Mouse (Mus musculus): Measurements from ENCODE around the gene Trim25. TPM values are rescaled to one million over a fixed set of nuclear protein-coding genes. Genes with fewer than 3 reads are reported as not detected.
"Not testable (repeated sequence)": the region's sequence is repeated elsewhere in the genome, so short reads cannot be mapped to it uniquely, and the experiment has no call there.

Trim25 gene
- polyA plus RNA-seq, 1 experiment from 2014 or later = 15.9 TPM

DNA sequence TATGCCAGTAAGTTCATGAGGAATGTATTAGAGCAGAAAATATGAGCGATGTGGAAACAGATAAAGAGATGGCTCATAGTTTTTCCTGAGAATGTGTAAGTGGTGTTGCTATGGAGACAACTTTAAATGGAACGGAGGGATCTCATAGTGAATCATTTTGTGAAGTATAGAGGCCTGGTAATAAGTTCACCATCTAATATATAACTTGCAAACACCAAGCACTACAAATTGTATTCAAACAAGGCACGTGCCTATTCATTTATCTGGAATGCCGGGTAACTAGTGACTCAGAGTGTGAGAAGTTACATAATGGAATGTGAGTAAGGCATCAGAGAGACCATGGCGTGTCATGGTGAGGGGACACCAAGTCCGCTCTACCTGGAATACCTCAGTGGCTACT, 39.3 kb downstream of the Trim25 start:
- no peak overlapping the region for H3K4me2 ChIP-seq (ENCODE audit: low read length)
- H3K4me1 ChIP-seq (ENCODE audit: control insufficient read depth in 2 of 2, insufficient read depth in 2 of 2, low read length in 2 of 2) = no peaks in the 10 kb centered on the region
- H3K27me3 ChIP-seq (ENCODE audit: control insufficient read depth, insufficient read depth, low read length) = no peaks in the 10 kb centered on the region
- no peaks in the 10 kb centered on the region for H3K9me3 ChIP-seq (ENCODE audit: control insufficient read depth, low read length)
- no peak overlapping the region for H3K4me3 ChIP-seq (ENCODE audit: control insufficient read depth in 1 of 2, insufficient read depth in 1 of 2, low read depth in 1 of 2, low read length in 2 of 2)
- ATAC-seq (ENCODE audit: insufficient number of reproducible peaks, insufficient read depth, low FRiP score, low read depth) = no peak
- WGBS = 84% methylated on average over 6 of the region's 6 CpGs
- H3K27ac ChIP-seq (replicated peaks in 1 of 2; ENCODE audit: control insufficient read depth in 1 of 2, insufficient read depth in 1 of 2, low read depth in 2 of 2, low read length in 2 of 2) = no peak overlapping the region
- peaks cover 66% of the 10 kb centered on the region for H3K36me3 ChIP-seq (ENCODE audit: control insufficient read depth, insufficient read depth, low read length)
- no peak overlapping the region for H3K9ac ChIP-seq (ENCODE audit: low read length)

DNA sequence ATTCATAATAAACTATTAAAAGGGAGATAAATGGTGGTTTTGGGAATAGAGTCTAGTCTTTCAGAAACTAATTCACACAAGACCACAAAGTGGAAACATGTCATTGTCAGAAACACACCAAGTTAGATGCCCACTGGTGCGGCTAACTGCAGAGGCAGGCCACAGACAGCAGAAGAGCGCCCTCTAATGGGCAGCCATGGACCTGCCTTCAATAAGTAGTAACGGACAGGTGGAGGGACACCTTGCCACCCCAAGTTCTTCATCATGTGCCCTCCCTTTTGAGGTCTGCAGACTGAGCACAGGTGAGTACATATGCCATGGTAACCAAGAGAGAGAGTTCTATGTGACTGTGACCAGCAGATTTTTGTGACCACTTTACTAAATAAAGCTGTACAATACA, 40.1 kb downstream of the Trim25 start:
- no peak for ATAC-seq (ENCODE audit: insufficient number of reproducible peaks, insufficient read depth, low FRiP score, low read depth)
- no peak overlapping the region for H3K27ac ChIP-seq (replicated peaks in 1 of 2; ENCODE audit: control insufficient read depth in 1 of 2, insufficient read depth in 1 of 2, low read depth in 2 of 2, low read length in 2 of 2)
- H3K9ac ChIP-seq (ENCODE audit: low read length) = no peak overlapping the region
- H3K36me3 ChIP-seq (ENCODE audit: control insufficient read depth, insufficient read depth, low read length) = peaks cover 73% of the 10 kb centered on the region
- H3K4me2 ChIP-seq (ENCODE audit: low read length) = no peak overlapping the region
- H3K27me3 ChIP-seq (ENCODE audit: control insufficient read depth, insufficient read depth, low read length) = no peaks in the 10 kb centered on the region
- no peak overlapping the region for H3K4me3 ChIP-seq (ENCODE audit: control insufficient read depth in 1 of 2, insufficient read depth in 1 of 2, low read depth in 1 of 2, low read length in 2 of 2)
- no peaks in the 10 kb centered on the region for H3K4me1 ChIP-seq (ENCODE audit: control insufficient read depth in 2 of 2, insufficient read depth in 2 of 2, low read length in 2 of 2)
- H3K9me3 ChIP-seq (ENCODE audit: control insufficient read depth, low read length) = no peaks in the 10 kb centered on the region
- WGBS = 31% methylated on average over 3 of the region's 3 CpGs

DNA sequence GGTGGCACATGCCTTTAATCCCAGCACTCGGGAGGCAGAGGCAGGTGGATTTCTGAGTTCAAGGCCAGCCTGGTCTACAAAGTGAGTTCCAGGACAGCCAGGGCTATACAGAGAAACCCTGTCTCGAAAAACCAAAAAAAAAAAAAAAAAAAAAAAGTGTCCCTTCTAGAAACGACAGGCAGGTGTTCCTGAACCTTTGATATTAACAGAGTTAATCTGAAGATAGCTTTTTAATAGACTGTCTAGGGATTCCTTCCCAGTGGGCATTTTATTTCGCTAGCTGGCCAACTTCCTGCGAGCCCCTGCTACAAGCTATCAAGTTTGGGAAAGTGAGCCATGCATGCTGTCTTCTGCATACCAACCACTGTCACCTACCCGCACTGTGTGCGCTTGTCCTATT, 41.9 kb downstream of the Trim25 start:
- not testable (repeated sequence) for H3K4me3 ChIP-seq (ENCODE audit: control insufficient read depth in 1 of 2, insufficient read depth in 1 of 2, low read depth in 1 of 2, low read length in 2 of 2); H3K27me3 ChIP-seq (ENCODE audit: control insufficient read depth, insufficient read depth, low read length); H3K9me3 ChIP-seq (ENCODE audit: control insufficient read depth, low read length); H3K4me1 ChIP-seq (ENCODE audit: control insufficient read depth in 2 of 2, insufficient read depth in 2 of 2, low read length in 2 of 2); ATAC-seq (ENCODE audit: insufficient number of reproducible peaks, insufficient read depth, low FRiP score, low read depth); H3K4me2 ChIP-seq (ENCODE audit: low read length); H3K27ac ChIP-seq (replicated peaks in 1 of 2; ENCODE audit: control insufficient read depth in 1 of 2, insufficient read depth in 1 of 2, low read depth in 2 of 2, low read length in 2 of 2); H3K9ac ChIP-seq (ENCODE audit: low read length)
- 94% methylated on average over 6 of the region's 7 CpGs for WGBS
- H3K36me3 ChIP-seq (ENCODE audit: control insufficient read depth, insufficient read depth, low read length) = peaks cover 91% of the 10 kb centered on the region

DNA sequence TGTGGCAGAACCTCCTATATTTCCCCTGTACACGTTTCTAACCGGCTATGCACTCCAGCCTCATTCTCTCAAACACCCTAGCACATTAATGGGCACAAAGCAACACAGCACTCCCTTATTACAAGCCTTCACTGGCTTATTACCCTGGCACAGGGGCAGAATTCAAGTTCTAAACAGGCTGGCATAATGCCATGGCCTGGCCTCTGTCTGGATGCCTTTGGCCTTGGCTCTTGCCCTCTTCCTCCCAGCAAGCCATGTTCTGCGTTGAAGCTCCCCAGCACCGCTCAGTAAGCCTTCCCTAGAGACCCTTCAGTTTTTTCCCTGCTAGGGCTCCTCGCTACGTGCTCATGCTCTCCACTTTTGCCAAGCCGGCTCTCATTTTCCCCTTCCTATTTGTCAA, 43.9 kb downstream of the Trim25 start:
- Histone ChIP-seq H3K9ac (ENCODE audit: low read length) (no peak overlapping the region), H3K27ac (replicated peaks in 1 of 2; ENCODE audit: control insufficient read depth in 1 of 2, insufficient read depth in 1 of 2, low read depth in 2 of 2, low read length in 2 of 2) (no peak overlapping the region), H3K4me1 (ENCODE audit: control insufficient read depth in 2 of 2, insufficient read depth in 2 of 2, low read length in 2 of 2) (no peaks in the 10 kb centered on the region), H3K4me3 (ENCODE audit: control insufficient read depth in 1 of 2, insufficient read depth in 1 of 2, low read depth in 1 of 2, low read length in 2 of 2) (no peak overlapping the region), H3K27me3 (ENCODE audit: control insufficient read depth, insufficient read depth, low read length) (no peaks in the 10 kb centered on the region), H3K36me3 (ENCODE audit: control insufficient read depth, insufficient read depth, low read length) (peaks cover 98% of the 10 kb centered on the region), H3K9me3 (ENCODE audit: control insufficient read depth, low read length) (no peaks in the 10 kb centered on the region; the same call in 1 of the 2 replicates), H3K4me2 (ENCODE audit: low read length) (no peak overlapping the region)
- ATAC-seq (ENCODE audit: insufficient number of reproducible peaks, insufficient read depth, low FRiP score, low read depth) = no peak
- WGBS = 88% methylated on average over 7 of the region's 7 CpGs

DNA sequence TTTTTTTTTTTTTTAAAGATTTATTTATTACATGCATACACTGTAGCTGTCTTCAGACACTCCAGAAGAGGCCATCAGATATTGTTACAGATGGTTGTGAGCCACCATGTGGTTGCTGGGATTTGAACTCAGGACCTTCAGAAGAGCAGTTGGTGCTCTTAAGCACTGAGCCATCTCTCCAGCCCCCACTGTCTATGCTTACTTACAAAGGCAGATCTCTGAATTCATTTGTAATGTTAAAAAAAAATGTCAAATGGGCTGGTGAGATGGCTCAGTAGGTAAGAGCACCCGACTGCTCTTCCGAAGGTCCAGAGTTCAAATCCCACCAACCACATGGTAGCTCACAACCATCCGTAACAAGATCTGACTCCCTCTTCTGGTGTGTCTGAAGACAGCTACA, 46.3 kb downstream of the Trim25 start:
- 92% methylated on average over 3 of the region's 3 CpGs for WGBS
- not testable (repeated sequence) for H3K4me2 ChIP-seq (ENCODE audit: low read length); H3K27ac ChIP-seq (replicated peaks in 1 of 2; ENCODE audit: control insufficient read depth in 1 of 2, insufficient read depth in 1 of 2, low read depth in 2 of 2, low read length in 2 of 2); H3K9ac ChIP-seq (ENCODE audit: low read length); H3K4me3 ChIP-seq (ENCODE audit: control insufficient read depth in 1 of 2, insufficient read depth in 1 of 2, low read depth in 1 of 2, low read length in 2 of 2); H3K9me3 ChIP-seq (ENCODE audit: control insufficient read depth, low read length); ATAC-seq (ENCODE audit: insufficient number of reproducible peaks, insufficient read depth, low FRiP score, low read depth); H3K27me3 ChIP-seq (ENCODE audit: control insufficient read depth, insufficient read depth, low read length); H3K4me1 ChIP-seq (ENCODE audit: control insufficient read depth in 2 of 2, insufficient read depth in 2 of 2, low read length in 2 of 2)
- H3K36me3 ChIP-seq (ENCODE audit: control insufficient read depth, insufficient read depth, low read length) = peaks cover 95% of the 10 kb centered on the region

DNA sequence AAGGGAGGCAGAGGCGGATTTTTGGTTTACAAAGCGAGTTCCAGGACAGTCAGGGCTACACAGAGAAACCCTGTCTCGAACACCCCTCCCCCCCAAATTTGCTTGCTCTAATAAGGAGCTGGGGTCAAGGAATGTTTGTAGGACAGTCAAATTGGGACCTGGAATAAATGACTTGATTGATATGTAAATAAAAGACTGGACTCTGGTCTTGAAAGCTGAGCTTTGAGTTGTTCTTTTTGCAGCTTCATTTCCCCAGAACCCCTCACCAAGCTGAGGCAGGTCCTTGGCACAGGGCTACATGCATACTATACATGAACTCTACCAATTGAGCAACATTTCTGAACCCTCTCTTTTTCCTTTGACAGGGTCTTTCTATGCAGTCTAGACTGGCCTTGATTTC, 46.8 kb downstream of the Trim25 start:
- Histone ChIP-seq H3K4me1 (ENCODE audit: control insufficient read depth in 2 of 2, insufficient read depth in 2 of 2, low read length in 2 of 2) (no peaks in the 10 kb centered on the region), H3K27ac (replicated peaks in 1 of 2; ENCODE audit: control insufficient read depth in 1 of 2, insufficient read depth in 1 of 2, low read depth in 2 of 2, low read length in 2 of 2) (no peak overlapping the region), H3K9me3 (ENCODE audit: control insufficient read depth, low read length) (no peaks in the 10 kb centered on the region; the same call in 1 of the 2 replicates), H3K4me3 (ENCODE audit: control insufficient read depth in 1 of 2, insufficient read depth in 1 of 2, low read depth in 1 of 2, low read length in 2 of 2) (no peak overlapping the region), H3K36me3 (ENCODE audit: control insufficient read depth, insufficient read depth, low read length) (peaks cover 95% of the 10 kb centered on the region), H3K27me3 (ENCODE audit: control insufficient read depth, insufficient read depth, low read length) (no peaks in the 10 kb centered on the region), H3K9ac (ENCODE audit: low read length) (no peak overlapping the region), H3K4me2 (ENCODE audit: low read length) (no peak overlapping the region)
- no peak for ATAC-seq (ENCODE audit: insufficient number of reproducible peaks, insufficient read depth, low FRiP score, low read depth)
- WGBS = 89% methylated on average over 3 of the region's 3 CpGs

DNA sequence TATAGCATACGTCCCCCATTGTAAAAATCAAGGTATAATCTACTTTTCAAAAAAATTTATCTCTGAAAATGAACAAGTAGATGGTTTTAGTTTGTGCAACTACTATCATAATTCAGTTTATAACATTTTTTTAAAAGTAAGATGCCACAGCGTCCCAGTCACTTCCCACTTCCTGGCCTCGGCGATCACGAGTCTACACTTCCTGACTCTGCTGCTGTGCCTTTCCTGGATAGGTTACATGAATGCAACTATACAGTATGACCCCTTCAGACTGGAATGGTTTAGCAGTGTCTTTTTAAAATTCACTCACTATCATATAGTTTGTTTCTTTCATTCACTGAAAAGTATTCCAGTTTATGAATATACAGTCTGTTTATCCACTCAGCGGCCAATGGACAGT, 52.6 kb downstream of the Trim25 start:
- Histone ChIP-seq H3K4me3 (ENCODE audit: control insufficient read depth in 1 of 2, insufficient read depth in 1 of 2, low read depth in 1 of 2, low read length in 2 of 2) (no peak overlapping the region), H3K9me3 (ENCODE audit: control insufficient read depth, low read length) (no peaks in the 10 kb centered on the region), H3K36me3 (ENCODE audit: control insufficient read depth, insufficient read depth, low read length) (peaks cover 70% of the 10 kb centered on the region), H3K4me2 (ENCODE audit: low read length) (no peak overlapping the region), H3K27me3 (ENCODE audit: control insufficient read depth, insufficient read depth, low read length) (no peaks in the 10 kb centered on the region), H3K4me1 (ENCODE audit: control insufficient read depth in 2 of 2, insufficient read depth in 2 of 2, low read length in 2 of 2) (peaks cover 4 to 15% of the 10 kb centered on the region in 2 experiments), H3K9ac (ENCODE audit: low read length) (no peak overlapping the region), H3K27ac (replicated peaks in 1 of 2; ENCODE audit: control insufficient read depth in 1 of 2, insufficient read depth in 1 of 2, low read depth in 2 of 2, low read length in 2 of 2) (no peak overlapping the region)
- 78% methylated on average over 6 of the region's 6 CpGs for WGBS
- ATAC-seq (ENCODE audit: insufficient number of reproducible peaks, insufficient read depth, low FRiP score, low read depth) = no peak

DNA sequence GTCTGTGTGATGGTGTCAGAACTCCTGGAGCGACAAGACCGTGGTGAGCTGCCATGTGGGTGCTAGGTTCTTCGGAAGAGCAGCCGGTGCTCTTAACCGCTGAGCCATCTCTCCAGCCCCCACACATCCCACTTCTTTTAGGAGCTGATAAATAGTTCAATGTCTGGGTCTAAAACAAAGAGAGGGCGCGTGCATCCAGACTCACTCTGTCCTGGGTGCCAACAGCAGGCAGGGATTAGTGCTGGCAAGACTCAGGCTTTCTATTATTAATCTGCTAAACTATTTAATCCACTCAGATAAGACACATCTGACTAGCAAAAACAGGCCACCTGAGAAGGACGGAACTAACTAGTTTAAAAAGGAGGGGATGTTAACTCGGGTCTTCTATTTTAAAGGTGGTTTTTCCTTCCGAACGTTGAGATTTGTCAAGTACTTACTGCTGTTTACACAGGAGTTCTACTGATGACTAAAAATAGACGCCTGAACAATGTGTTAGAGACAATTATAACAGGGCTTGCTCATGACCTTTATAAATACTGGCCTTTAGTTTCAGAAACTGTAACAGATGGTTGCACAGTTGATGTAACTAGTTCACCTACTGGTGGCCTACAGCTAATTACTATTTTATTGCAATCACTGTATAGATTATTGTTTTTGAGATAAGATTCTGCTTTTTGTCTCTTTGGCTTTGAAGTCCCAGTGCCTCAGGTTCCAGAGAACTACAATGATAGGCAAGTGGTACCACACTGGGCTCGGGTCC, 56.9 kb downstream of the Trim25 start:
- Histone ChIP-seq H3K4me1 (ENCODE audit: control insufficient read depth in 2 of 2, insufficient read depth in 2 of 2, low read length in 2 of 2) (peaks cover 12 to 36% of the 10 kb centered on the region in 2 experiments), H3K4me2 (ENCODE audit: low read length) (peak overlapping the region; percentile 41), H3K27me3 (ENCODE audit: control insufficient read depth, insufficient read depth, low read length) (no peaks in the 10 kb centered on the region), H3K9ac (ENCODE audit: low read length) (peak overlapping the region; percentile 45), H3K4me3 (ENCODE audit: control insufficient read depth in 1 of 2, insufficient read depth in 1 of 2, low read depth in 1 of 2, low read length in 2 of 2) (no peak overlapping the region), H3K36me3 (ENCODE audit: control insufficient read depth, insufficient read depth, low read length) (peaks cover 30% of the 10 kb centered on the region), H3K9me3 (ENCODE audit: control insufficient read depth, low read length) (no peaks in the 10 kb centered on the region), H3K27ac (replicated peaks in 1 of 2; ENCODE audit: control insufficient read depth in 1 of 2, insufficient read depth in 1 of 2, low read depth in 2 of 2, low read length in 2 of 2) (peak overlapping the region; percentile 86 to 87)
- WGBS = 32% methylated on average over 13 of the region's 13 CpGs
- no peak for ATAC-seq (ENCODE audit: insufficient number of reproducible peaks, insufficient read depth, low FRiP score, low read depth)
